Mouse (Mus musculus) cerebellum, postnatal 10 days (tissue): ENCODE measurements around the gene Isoc2a.
A peak's percentile ranks its signal among the peaks of the same experiment; 100 is the strongest.

ENCODE experiments used
- DNase-seq, 2 experiments: peaks; one replicate each; pipeline ENCODE4 v3.0.0; 2021; ENCODE audit warnings: mixed read lengths in 2 of 2

Isoc2a gene

GRCm38 (mm10) chr7:4919096-4919495 lies 42.1 kb downstream of the Isoc2a start:
- no peak for DNase-seq

- peak in 1 of 2 experiments; percentile 16 for DNase-seq
Measured at GRCm38 (mm10) chr7:4919971-4920370, 43.0 kb downstream of the Isoc2a start.

GRCm38 (mm10) chr7:4920496-4920895 lies 43.5 kb downstream of the Isoc2a start:
- no peak for DNase-seq

- peak; percentile 26 to 40 for DNase-seq
Measured at GRCm38 (mm10) chr7:4920976-4921823, 44.2 kb downstream of the Isoc2a start.

GRCm38 (mm10) chr7:4921824-4922482 lies 45.0 kb downstream of the Isoc2a start, which contains the start of gene Nat14:
Gene Nat14, plus strand, starts transcription at chr7:4922028.
- peak in 1 of 2 experiments; percentile 14 for DNase-seq

- peak; percentile 94 for DNase-seq
Measured at GRCm38 (mm10) chr7:4922508-4922907, 45.6 kb downstream of the Isoc2a start.

- peak; percentile 94 for DNase-seq
Measured at GRCm38 (mm10) chr7:4922931-4923565, 46.1 kb downstream of the Isoc2a start.

GRCm38 (mm10) chr7:4923586-4924364 lies 46.8 kb downstream of the Isoc2a start:
- DNase-seq: peak; percentile 75 to 76

- DNase-seq: no peak
Measured at GRCm38 (mm10) chr7:4924483-4924882, 47.5 kb downstream of the Isoc2a start.

- no peak for DNase-seq
Measured at GRCm38 (mm10) chr7:4924891-4925301, 47.9 kb downstream of the Isoc2a start.

GRCm38 (mm10) chr7:4925441-4926381 lies 48.8 kb downstream of the Isoc2a start, which contains the start of gene Ssc5d:
Gene Ssc5d, plus strand, starts transcription at chr7:4925785.
- DNase-seq: peak; percentile 58 to 72

- DNase-seq: no peak
Measured at GRCm38 (mm10) chr7:4926849-4927248, 49.9 kb downstream of the Isoc2a start.

GRCm38 (mm10) chr7:4927711-4928110 lies 50.8 kb downstream of the Isoc2a start:
- DNase-seq: no peak

GRCm38 (mm10) chr7:4928323-4928722 lies 51.4 kb downstream of the Isoc2a start:
- no peak for DNase-seq

GRCm38 (mm10) chr7:4933103-4933502 lies 56.1 kb downstream of the Isoc2a start:
- DNase-seq: peak; percentile 48 to 64

GRCm38 (mm10) chr7:4934160-4934914 lies 57.4 kb downstream of the Isoc2a start:
- no peak for DNase-seq

- DNase-seq: no peak
Measured at GRCm38 (mm10) chr7:4936832-4937231, 59.9 kb downstream of the Isoc2a start.

- no peak for DNase-seq
Measured at GRCm38 (mm10) chr7:4937392-4937791, 60.4 kb downstream of the Isoc2a start.

- peak; percentile 88 to 90 for DNase-seq
Measured at GRCm38 (mm10) chr7:4938456-4938855, 61.5 kb downstream of the Isoc2a start.

GRCm38 (mm10) chr7:4940068-4940479 lies 63.1 kb downstream of the Isoc2a start:
- DNase-seq: peak; percentile 87 to 89

- no peak for DNase-seq
Measured at GRCm38 (mm10) chr7:4942673-4943072, 65.7 kb downstream of the Isoc2a start.
